Mouse (Mus musculus): ENCODE results near the gene 1700019N19Rik. TPM values are rescaled to one million over a fixed set of nuclear protein-coding genes. Genes with fewer than 3 reads are reported as not detected.

1700019N19Rik gene
- polyA plus RNA-seq, 1 experiment from 2014 or later: not detected

DNA sequence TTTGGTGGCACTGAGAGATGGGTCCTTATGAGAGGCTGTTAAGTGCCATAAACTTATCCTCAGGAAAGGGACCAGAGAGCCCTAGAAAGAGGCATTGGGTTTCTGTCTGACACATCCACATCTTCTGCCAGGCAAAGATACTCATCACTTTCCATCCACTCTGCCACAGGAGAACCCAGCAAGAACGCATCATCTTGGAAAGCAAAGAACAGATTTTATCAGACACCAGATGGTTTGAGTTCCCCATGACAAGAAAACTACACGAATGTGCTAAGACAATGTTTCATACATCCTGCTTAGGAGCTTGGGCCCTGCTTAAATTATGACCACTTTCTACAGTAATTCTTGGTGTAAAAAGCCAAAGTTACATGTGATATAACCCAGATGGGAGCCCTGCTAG lies 43.4 kb downstream of the 1700019N19Rik start:
- no peak for ATAC-seq
- H3K4me2 ChIP-seq (ENCODE audit: low read length): no peak overlapping the region
- H3K27me3 ChIP-seq (ENCODE audit: control insufficient read depth, insufficient read depth, low read depth, low read length): no peaks in the 10 kb centered on the region
- WGBS: 89% methylated on average over 2 of the region's 2 CpGs
- H3K9me3 ChIP-seq (replicated peaks; ENCODE audit: control insufficient read depth, low read length, poor library complexity, severe bottlenecking): no peaks in the 10 kb centered on the region
- H3K4me1 ChIP-seq (ENCODE audit: control insufficient read depth, insufficient read depth, low read length): no peaks in the 10 kb centered on the region
- H3K9ac ChIP-seq (ENCODE audit: low read depth, low read length): no peak overlapping the region
- no peak overlapping the region for H3K4me3 ChIP-seq (ENCODE audit: low read depth, low read length)
- H3K27ac ChIP-seq (ENCODE audit: low read length): no peak overlapping the region
- no peaks in the 10 kb centered on the region for H3K36me3 ChIP-seq (ENCODE audit: control insufficient read depth, insufficient read depth, low read length)

DNA sequence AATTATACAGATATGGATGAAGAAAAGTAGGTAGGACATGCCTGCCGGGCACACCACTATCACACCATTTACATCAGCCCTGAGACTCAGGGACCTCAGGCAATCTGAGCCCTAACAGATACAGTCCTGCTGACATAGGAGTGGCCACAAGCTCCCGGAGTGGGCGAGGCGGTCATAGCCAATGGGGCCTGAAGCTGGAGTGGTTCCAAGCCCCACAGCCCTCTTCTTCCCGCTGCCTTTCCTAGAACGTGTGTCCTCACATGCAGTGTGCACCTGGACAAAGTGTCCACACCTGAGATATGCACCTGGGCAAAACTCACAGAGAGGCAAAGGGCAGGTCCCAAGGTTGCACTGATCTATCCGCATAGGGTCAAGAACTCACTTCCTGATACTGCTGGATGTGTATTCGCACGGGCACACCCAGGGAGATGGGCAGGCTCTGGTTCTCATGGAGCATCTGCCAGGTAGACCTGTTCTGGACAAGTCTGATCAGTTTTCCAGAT lies 46.7 kb downstream of the 1700019N19Rik start:
- no peaks in the 10 kb centered on the region for H3K4me1 ChIP-seq (ENCODE audit: control insufficient read depth, insufficient read depth, low read length)
- no peak overlapping the region for H3K4me2 ChIP-seq (ENCODE audit: low read length)
- no peak for ATAC-seq
- no peak overlapping the region for H3K9ac ChIP-seq (ENCODE audit: low read depth, low read length)
- H3K36me3 ChIP-seq (ENCODE audit: control insufficient read depth, insufficient read depth, low read length): no peaks in the 10 kb centered on the region
- H3K27me3 ChIP-seq (ENCODE audit: control insufficient read depth, insufficient read depth, low read depth, low read length): no peaks in the 10 kb centered on the region
- WGBS: 92% methylated on average over 9 of the region's 9 CpGs
- H3K27ac ChIP-seq (ENCODE audit: low read length): no peak overlapping the region
- H3K9me3 ChIP-seq (replicated peaks; ENCODE audit: control insufficient read depth, low read length, poor library complexity, severe bottlenecking): no peaks in the 10 kb centered on the region
- H3K4me3 ChIP-seq (ENCODE audit: low read depth, low read length): no peak overlapping the region

DNA sequence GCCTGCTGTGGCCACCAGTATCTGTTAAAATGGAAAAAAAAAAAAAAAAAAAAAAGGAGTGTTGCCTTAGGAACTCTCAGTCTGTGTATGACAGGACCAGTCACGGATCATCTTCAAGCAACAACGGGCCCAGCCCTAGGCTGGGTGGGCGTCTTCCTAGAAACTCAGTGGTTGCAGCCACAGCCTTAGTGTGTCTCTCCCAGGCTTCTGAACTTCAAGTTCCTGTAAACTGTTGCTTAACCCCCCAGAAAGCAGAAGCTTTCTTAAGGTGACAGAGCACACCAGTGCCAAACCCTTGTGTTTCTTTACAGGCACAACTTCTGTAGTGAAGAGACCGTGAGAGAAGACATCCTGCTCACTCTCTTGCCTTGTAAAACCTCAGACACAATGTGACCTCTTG lies 50.5 kb downstream of the 1700019N19Rik start:
- Histone ChIP-seq H3K27me3 (ENCODE audit: control insufficient read depth, insufficient read depth, low read depth, low read length) (no peaks in the 10 kb centered on the region), H3K4me3 (ENCODE audit: low read depth, low read length) (no peak overlapping the region), H3K9ac (ENCODE audit: low read depth, low read length) (no peak overlapping the region), H3K9me3 (replicated peaks; ENCODE audit: control insufficient read depth, low read length, poor library complexity, severe bottlenecking) (no peaks in the 10 kb centered on the region), H3K36me3 (ENCODE audit: control insufficient read depth, insufficient read depth, low read length) (no peaks in the 10 kb centered on the region), H3K4me1 (ENCODE audit: control insufficient read depth, insufficient read depth, low read length) (no peaks in the 10 kb centered on the region), H3K4me2 (ENCODE audit: low read length) (no peak overlapping the region), H3K27ac (ENCODE audit: low read length) (no peak overlapping the region)
- WGBS: 87% methylated on average over 4 of the region's 4 CpGs
- no peak for ATAC-seq

DNA sequence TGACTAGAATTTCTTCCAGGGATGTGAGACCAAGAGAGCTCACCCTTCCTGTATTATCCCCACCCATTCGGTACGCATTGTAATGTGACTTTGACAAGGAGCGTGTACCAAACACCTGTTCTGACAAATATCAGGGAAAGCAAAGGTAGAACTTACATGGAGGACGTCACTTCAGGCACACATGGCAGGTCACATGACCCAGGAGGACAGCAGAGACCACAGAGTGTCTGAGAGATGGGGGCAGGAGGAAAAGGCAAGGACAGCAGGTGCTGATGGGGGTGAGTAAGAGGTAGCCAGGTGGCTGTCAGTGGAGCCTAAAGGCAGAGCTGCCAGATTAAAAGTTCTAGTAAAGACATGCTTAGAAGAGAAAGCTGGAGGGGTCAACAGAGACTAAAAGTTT lies 51.5 kb downstream of the 1700019N19Rik start:
- H3K9ac ChIP-seq (ENCODE audit: low read depth, low read length): no peak overlapping the region
- no peak overlapping the region for H3K4me2 ChIP-seq (ENCODE audit: low read length)
- no peak overlapping the region for H3K27ac ChIP-seq (ENCODE audit: low read length)
- no peaks in the 10 kb centered on the region for H3K27me3 ChIP-seq (ENCODE audit: control insufficient read depth, insufficient read depth, low read depth, low read length)
- H3K4me3 ChIP-seq (ENCODE audit: low read depth, low read length): no peak overlapping the region
- 93% methylated on average over 4 of the region's 4 CpGs for WGBS
- H3K36me3 ChIP-seq (ENCODE audit: control insufficient read depth, insufficient read depth, low read length): no peaks in the 10 kb centered on the region
- no peak for ATAC-seq
- no peaks in the 10 kb centered on the region for H3K9me3 ChIP-seq (replicated peaks; ENCODE audit: control insufficient read depth, low read length, poor library complexity, severe bottlenecking)
- H3K4me1 ChIP-seq (ENCODE audit: control insufficient read depth, insufficient read depth, low read length): no peaks in the 10 kb centered on the region

DNA sequence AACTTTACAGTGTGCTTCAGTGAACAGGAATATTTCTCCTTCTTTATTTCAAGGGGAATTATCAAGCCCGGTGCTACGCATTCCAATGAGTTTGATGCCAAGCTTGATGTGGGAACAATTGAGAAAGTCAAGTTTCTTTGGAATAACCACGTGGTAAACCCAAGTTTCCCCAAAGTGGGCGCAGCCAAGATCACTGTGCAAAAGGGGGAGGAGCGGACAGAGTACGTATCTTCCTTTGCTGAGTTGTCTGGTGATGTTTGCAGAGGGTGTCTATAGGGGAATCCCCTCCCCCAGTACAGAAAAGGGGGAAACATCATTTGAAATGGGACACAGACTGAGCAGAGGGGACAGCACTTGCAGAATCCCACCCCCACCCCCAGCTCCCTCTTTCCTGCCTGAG lies 53.2 kb downstream of the 1700019N19Rik start:
- Histone ChIP-seq H3K4me1 (ENCODE audit: control insufficient read depth, insufficient read depth, low read length) (no peaks in the 10 kb centered on the region), H3K27me3 (ENCODE audit: control insufficient read depth, insufficient read depth, low read depth, low read length) (no peaks in the 10 kb centered on the region), H3K4me3 (ENCODE audit: low read depth, low read length) (no peak overlapping the region), H3K27ac (ENCODE audit: low read length) (no peak overlapping the region), H3K36me3 (ENCODE audit: control insufficient read depth, insufficient read depth, low read length) (no peaks in the 10 kb centered on the region), H3K4me2 (ENCODE audit: low read length) (no peak overlapping the region), H3K9me3 (replicated peaks; ENCODE audit: control insufficient read depth, low read length, poor library complexity, severe bottlenecking) (no peaks in the 10 kb centered on the region), H3K9ac (ENCODE audit: low read depth, low read length) (no peak overlapping the region)
- no peak for ATAC-seq
- 63% methylated on average over 6 of the region's 6 CpGs for WGBS

DNA sequence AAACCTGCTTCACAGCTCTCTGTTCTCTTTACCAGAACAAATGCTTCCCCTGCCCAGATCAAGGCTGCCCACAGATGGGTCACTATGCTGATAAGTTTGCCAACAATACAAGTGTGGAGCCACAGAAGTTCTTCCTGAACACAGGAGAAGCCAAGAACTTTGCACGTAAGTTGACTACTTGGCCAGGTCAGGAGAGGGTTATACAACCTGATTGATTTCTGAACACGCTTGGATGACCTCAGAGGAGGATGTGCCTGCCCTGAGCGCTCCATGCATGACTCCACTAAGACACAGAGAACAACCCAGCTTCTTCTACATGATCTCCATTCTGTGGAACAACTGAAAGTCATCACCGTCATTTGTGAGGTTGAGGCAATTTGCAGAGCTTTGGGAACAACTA lies 56.1 kb downstream of the 1700019N19Rik start:
- no peak overlapping the region for H3K9ac ChIP-seq (ENCODE audit: low read depth, low read length)
- no peaks in the 10 kb centered on the region for H3K9me3 ChIP-seq (replicated peaks; ENCODE audit: control insufficient read depth, low read length, poor library complexity, severe bottlenecking)
- H3K4me3 ChIP-seq (ENCODE audit: low read depth, low read length): no peak overlapping the region
- H3K4me1 ChIP-seq (ENCODE audit: control insufficient read depth, insufficient read depth, low read length): no peaks in the 10 kb centered on the region
- no peak overlapping the region for H3K27ac ChIP-seq (ENCODE audit: low read length)
- no peaks in the 10 kb centered on the region for H3K27me3 ChIP-seq (ENCODE audit: control insufficient read depth, insufficient read depth, low read depth, low read length)
- no peak for ATAC-seq
- H3K4me2 ChIP-seq (ENCODE audit: low read length): no peak overlapping the region
- H3K36me3 ChIP-seq (ENCODE audit: control insufficient read depth, insufficient read depth, low read length): no peaks in the 10 kb centered on the region
- 87% methylated on average over 4 of the region's 4 CpGs for WGBS

Other genes with a start within 250 kb of the 1700019N19Rik start
- gene Pnlip, start 142.0 kb downstream of the 1700019N19Rik start, polyA plus RNA-seq (2015; fragmentation: Nextera tagmentation; extraction: Ambion mirVana): 0.36 TPM in 1 of 2 replicates, not detected in the other
- 0.26 and 0.28 TPM in 2 replicates for gene Pnliprp1, start 65.6 kb downstream of the 1700019N19Rik start, polyA plus RNA-seq (2015; fragmentation: Nextera tagmentation; extraction: Ambion mirVana)
- not detected in 2 replicates for gene Pnliprp2, start 34.7 kb downstream of the 1700019N19Rik start, polyA plus RNA-seq (2015; fragmentation: Nextera tagmentation; extraction: Ambion mirVana)
- 1.9 and 2.2 TPM in 2 replicates for gene Eno4, start 149.0 kb upstream of the 1700019N19Rik start, polyA plus RNA-seq (2015; fragmentation: Nextera tagmentation; extraction: Ambion mirVana)
- gene Hspa12a, start 149.2 kb upstream of the 1700019N19Rik start, polyA plus RNA-seq (2015; fragmentation: Nextera tagmentation; extraction: Ambion mirVana): 50.6 and 57.9 TPM in 2 replicates